Mouse (Mus musculus): ENCODE measurements around the gene Anxa2. TPM values are rescaled to one million over a fixed set of nuclear protein-coding genes. Genes with fewer than 3 reads are reported as not detected.

The Anxa2 gene
- polyA plus RNA-seq, 1 experiment from 2014 or later = 317 TPM

DNA sequence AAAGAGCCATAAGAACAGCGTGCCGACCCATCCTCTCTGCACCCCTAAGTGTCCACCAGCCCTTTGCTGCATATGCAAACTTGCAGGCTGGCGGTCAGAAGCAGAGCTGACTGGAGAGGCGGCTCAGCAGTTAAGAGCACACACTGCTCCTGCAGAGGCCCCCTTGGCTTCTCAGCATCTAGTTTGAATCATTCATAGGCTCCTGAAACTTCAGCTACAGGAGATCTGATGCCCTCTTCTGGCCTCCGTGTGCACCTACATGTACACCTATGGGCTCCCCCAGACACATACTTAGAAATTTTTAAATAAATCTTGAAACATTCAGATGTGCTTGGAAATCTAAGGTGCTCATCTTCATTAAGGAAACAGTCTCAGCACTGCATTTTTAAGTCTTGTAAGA is 35.6 kb downstream of the Anxa2 start:
- H3K9ac ChIP-seq = 0 out of 2 replicates have a peak overlapping the region, but pooled peaks have one; percentile 27
- H3K27ac ChIP-seq = no peak overlapping the region
- peaks cover 13% of the 10 kb centered on the region for H3K4me1 ChIP-seq
- H3K36me3 ChIP-seq = 0 out of 2 replicates have a peak, but pooled peaks cover 4% of the 10 kb centered on the region
- no peaks in the 10 kb centered on the region for H3K9me3 ChIP-seq (replicated peaks)
- ATAC-seq (ENCODE audit: low FRiP score) = no peak
- H3K4me3 ChIP-seq = no peak overlapping the region
- WGBS = 23% methylated on average over 5 of the region's 5 CpGs
- peak overlapping the region; percentile 17; the same call in 1 of the 2 replicates for H3K4me2 ChIP-seq (replicated peaks)
- H3K27me3 ChIP-seq = no peaks in the 10 kb centered on the region

DNA sequence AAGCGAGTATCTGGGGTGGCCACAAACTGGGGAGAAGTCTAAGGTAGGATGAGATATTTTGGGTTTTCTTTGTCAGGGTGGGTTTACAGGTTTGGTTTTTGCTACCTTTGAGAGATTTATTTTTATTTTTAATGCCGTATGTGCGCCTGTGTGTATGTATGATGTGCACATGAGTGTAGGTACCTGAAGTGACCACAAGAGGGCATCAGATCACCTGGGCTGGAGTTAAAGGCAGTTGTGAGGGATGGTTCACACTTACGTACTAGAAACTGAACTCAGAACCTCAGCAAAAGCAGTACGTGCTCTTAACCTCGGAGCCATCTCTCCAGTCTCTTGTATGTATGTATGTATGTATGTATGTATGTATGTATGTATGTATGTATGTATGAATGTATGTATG is 39.4 kb downstream of the Anxa2 start:
- peaks cover 6% of the 10 kb centered on the region; the same call in 1 of the 2 replicates for H3K4me1 ChIP-seq
- WGBS = 98% methylated on average over 6 of the region's 6 CpGs
- H3K27me3 ChIP-seq = no peaks in the 10 kb centered on the region

DNA sequence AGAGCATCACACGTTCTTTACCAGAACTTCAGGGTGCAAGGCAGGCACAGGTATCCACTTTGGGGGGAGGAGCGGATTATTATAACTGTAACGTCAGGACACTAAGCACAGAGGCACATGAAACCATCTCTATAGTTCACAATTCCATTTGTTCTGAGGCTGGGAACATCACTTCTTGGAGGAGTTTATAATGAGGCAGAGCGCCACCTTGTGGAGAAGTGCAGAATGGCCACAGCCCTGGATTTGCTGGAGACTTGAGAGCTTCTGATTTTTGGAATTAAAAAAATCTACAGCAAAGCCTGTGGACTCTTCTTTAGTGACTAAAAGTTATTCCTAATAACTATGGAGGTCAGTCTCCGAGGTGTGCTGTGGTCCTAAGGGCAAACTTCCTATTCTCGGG is 49.1 kb downstream of the Anxa2 start:
- WGBS = 30% methylated on average over 6 of the region's 6 CpGs
- H3K4me2 ChIP-seq (replicated peaks) = no peak overlapping the region
- no peak overlapping the region for H3K9ac ChIP-seq

More for the DNA sequence above, 39.4 kb downstream of the Anxa2 start:
- Histone ChIP-seq H3K9me3 (replicated peaks) (no peaks in the 10 kb centered on the region), H3K4me2 (replicated peaks) (no peak overlapping the region), H3K27ac (no peak overlapping the region), H3K4me3 (no peak overlapping the region), H3K9ac (no peak overlapping the region), H3K36me3 (0 out of 2 replicates have a peak, but pooled peaks cover 4% of the 10 kb centered on the region)
- ATAC-seq (ENCODE audit: low FRiP score) = no peak

DNA sequence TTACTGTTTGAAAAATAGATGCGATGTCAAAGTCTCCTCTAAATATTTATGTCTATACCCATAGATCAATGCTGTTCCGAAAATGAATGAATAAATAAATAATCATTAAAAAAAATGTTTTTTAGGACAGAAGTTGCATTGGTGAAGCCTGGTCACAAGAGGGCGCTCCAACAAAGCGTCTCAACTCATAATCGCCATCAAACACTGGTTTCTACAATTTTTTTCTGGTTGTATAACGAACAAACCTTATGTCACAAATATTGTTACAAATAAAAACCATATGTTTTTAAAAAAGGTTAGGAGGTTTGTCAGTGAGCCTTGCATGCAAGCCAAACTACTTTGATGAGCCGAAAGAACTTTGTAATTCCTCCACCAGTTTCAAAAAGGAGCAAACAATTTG is 52.2 kb downstream of the Anxa2 start:
- Histone ChIP-seq H3K36me3 (no peaks in the 10 kb centered on the region), H3K27me3 (peaks cover 13% of the 10 kb centered on the region; the same call in 1 of the 2 replicates), H3K9ac (no peak overlapping the region), H3K4me3 (no peak overlapping the region), H3K9me3 (replicated peaks) (no peaks in the 10 kb centered on the region), H3K4me1 (peaks cover 4% of the 10 kb centered on the region; the same call in 1 of the 2 replicates), H3K27ac (no peak overlapping the region), H3K4me2 (replicated peaks) (no peak overlapping the region)
- ATAC-seq (ENCODE audit: low FRiP score) = no peak
- 15% methylated on average over 7 of the region's 7 CpGs for WGBS

More for the DNA sequence above, 49.1 kb downstream of the Anxa2 start:
- H3K36me3 ChIP-seq = no peaks in the 10 kb centered on the region
- no peak overlapping the region for H3K4me3 ChIP-seq
- H3K27ac ChIP-seq = no peak overlapping the region
- no peak for ATAC-seq (ENCODE audit: low FRiP score)
- H3K9me3 ChIP-seq (replicated peaks) = no peaks in the 10 kb centered on the region
- H3K4me1 ChIP-seq = peaks cover 4% of the 10 kb centered on the region; the same call in 1 of the 2 replicates
- H3K27me3 ChIP-seq = peaks cover 8% of the 10 kb centered on the region; the same call in 1 of the 2 replicates

DNA sequence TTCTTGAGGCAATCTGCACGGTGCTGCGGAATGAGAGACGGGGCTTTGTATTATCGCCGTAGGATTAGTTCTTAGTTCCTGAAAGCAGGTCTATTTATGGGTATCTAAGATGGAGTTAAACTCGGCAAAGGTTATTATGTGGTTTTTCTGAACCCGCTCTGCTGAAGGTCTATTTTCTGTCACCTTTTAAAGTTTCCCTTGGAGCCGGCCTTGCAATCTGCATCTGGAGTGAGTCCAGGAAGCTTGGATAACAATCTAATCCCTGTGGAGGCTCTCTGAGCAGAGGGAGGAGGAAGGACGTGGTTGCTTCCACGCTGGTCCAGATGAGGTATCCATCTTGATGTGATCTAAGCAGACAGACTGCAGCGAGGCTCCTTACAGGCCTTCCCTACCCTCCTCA is 53.8 kb downstream of the Anxa2 start:
- Histone ChIP-seq H3K9me3 (replicated peaks) (no peaks in the 10 kb centered on the region), H3K4me3 (no peak overlapping the region), H3K27ac (no peak overlapping the region), H3K27me3 (peaks cover 13% of the 10 kb centered on the region; the same call in 1 of the 2 replicates), H3K9ac (no peak overlapping the region), H3K36me3 (no peaks in the 10 kb centered on the region), H3K4me1 (peaks cover 6% of the 10 kb centered on the region; the same call in 1 of the 2 replicates), H3K4me2 (replicated peaks) (no peak overlapping the region)
- 62% methylated on average over 11 of the region's 11 CpGs for WGBS
- ATAC-seq (ENCODE audit: low FRiP score) = no peak

DNA sequence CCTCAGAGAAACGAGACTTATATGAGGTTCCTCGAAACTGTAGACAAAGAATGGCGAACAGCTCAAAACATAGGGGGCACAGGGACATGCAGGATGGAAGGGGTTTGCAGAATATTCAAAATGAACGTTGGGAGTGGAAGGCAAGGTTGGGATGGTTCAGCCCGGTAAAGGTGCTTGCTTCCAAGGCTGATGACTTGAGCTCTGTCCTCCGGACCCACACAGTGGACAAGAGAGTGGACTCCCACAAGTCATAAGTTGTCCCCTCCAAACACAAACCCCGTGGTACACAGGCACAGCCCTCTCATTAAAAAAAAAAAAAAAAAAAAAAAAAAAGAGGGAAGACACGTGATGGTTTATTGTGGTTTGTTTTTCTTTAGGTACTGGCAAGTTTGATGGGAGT is 54.6 kb downstream of the Anxa2 start:
- Histone ChIP-seq H3K4me1 (peaks cover 10% of the 10 kb centered on the region; the same call in 1 of the 2 replicates), H3K4me2 (replicated peaks) (no peak overlapping the region), H3K27ac (no peak overlapping the region), H3K9me3 (replicated peaks) (no peaks in the 10 kb centered on the region), H3K36me3 (no peaks in the 10 kb centered on the region), H3K4me3 (no peak overlapping the region), H3K27me3 (peaks cover 16% of the 10 kb centered on the region; the same call in 1 of the 2 replicates), H3K9ac (no peak overlapping the region)
- ATAC-seq (ENCODE audit: low FRiP score) = no peak
- WGBS = 85% methylated on average over 8 of the region's 8 CpGs

DNA sequence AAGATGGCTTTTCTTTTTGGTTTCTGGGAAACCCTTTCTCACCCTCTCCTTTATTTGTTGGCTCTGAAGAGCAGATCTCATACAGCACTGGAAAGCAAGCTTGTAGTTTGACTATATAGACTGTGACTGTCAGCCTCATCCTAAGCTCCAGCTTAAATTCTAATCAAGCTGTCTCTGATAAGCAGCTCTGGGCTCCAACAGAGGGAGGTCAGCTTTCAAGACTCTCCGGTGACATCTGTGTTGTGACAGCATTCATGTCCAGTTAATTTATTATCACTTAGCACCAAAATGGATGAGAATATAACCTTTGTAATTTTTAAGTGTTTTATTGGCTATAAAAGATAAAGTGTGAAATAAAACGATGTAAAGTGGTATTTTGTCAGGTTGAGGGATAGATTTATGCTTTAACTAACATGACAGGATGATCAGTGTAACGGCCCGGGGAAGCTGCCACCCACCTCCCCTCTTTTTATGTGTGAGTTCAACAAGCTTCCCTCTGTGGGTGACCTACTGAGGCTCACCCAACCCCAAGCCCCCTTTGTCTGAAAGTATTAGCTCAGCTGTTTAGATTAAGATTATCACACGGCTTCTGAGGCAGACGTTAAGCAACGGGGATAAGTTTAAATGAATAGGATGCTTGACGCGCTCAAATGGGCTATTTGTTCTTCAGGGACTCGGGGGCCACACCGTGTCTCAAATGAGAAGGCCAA is 58.6 kb downstream of the Anxa2 start:
- Histone ChIP-seq H3K36me3 (no peaks in the 10 kb centered on the region), H3K9ac (no peak overlapping the region), H3K27me3 (peaks cover 11% of the 10 kb centered on the region), H3K4me3 (no peak overlapping the region), H3K4me2 (replicated peaks) (no peak overlapping the region), H3K9me3 (replicated peaks) (no peaks in the 10 kb centered on the region), H3K4me1 (peaks cover 10% of the 10 kb centered on the region; the same call in 1 of the 2 replicates), H3K27ac (no peak overlapping the region)
- WGBS = 31% methylated on average over 11 of the region's 11 CpGs
- no peak for ATAC-seq (ENCODE audit: low FRiP score)

DNA sequence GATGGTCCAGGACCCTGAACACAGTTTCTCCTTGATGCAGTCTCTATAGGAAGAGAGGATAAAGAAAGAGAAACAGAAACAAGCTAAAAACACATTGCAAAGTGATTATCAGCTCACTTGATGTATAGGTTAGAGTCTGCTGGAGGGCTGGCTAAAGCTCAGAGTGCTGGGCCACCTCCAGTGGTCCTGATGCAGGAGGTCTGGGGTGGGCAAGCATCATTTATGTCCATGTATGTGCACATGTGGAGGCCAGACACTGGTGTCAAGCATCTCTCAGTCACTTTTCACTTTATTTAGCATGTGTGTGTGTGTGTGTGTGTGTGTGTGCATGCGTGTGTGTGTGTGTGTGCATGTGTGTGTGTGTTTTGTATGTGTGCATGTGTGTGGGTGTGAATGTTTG is 59.3 kb downstream of the Anxa2 start:
- Histone ChIP-seq H3K27me3 (peaks cover 11% of the 10 kb centered on the region), H3K4me1 (peaks cover 10% of the 10 kb centered on the region; the same call in 1 of the 2 replicates), H3K9ac (no peak overlapping the region), H3K27ac (no peak overlapping the region), H3K9me3 (replicated peaks) (no peaks in the 10 kb centered on the region), H3K4me2 (replicated peaks) (no peak overlapping the region), H3K4me3 (no peak overlapping the region), H3K36me3 (no peaks in the 10 kb centered on the region)
- no peak for ATAC-seq (ENCODE audit: low FRiP score)
- 67% methylated on average over 1 of the region's 1 CpGs for WGBS

DNA sequence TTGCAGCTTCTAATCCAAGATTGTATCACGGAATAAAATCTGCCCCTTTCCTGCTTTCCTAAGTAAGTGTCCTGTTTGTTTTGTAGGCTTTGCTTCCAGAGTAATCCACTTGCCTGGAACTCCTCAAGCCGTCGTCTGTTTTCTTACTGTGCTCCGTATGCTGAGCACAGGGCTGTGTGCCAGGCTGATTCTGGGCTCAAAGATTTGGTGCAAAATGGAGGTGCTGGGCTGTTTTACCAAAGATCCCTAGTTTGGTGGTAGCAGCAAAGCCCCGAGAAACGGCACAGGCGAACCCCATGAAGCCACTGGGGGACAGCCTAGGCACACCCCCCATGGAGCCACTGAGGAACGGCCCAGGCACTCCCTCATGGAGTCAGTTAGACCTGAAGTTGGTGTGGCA is 60.8 kb downstream of the Anxa2 start:
- Histone ChIP-seq H3K9ac (no peak overlapping the region), H3K27ac (no peak overlapping the region), H3K36me3 (no peaks in the 10 kb centered on the region), H3K4me3 (no peak overlapping the region), H3K9me3 (replicated peaks) (no peaks in the 10 kb centered on the region), H3K27me3 (peaks cover 6% of the 10 kb centered on the region), H3K4me2 (replicated peaks) (no peak overlapping the region), H3K4me1 (peaks cover 10% of the 10 kb centered on the region; the same call in 1 of the 2 replicates)
- 82% methylated on average over 8 of the region's 8 CpGs for WGBS
- ATAC-seq (ENCODE audit: low FRiP score) = no peak

DNA sequence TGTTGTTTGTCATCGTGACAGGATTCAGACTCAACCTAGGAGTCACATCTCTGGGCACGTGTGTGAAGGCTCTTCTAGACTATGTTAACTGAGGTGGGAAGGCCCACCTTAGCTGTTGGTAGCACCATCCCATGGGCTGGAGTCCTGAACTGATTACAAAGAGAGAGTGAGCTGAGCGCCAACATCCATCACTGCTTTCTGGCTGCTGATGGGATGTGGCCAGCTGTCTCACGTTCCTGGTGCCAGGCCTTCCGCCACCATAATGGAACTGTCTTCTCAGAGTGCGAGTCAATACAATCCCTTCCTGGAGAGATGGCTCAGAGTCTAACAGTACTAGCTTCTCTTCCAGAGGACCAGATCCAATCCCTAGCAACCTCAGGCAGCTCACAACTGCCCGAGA is 62.0 kb downstream of the Anxa2 start:
- Histone ChIP-seq H3K4me1 (peaks cover 10% of the 10 kb centered on the region; the same call in 1 of the 2 replicates), H3K4me3 (no peak overlapping the region), H3K27ac (no peak overlapping the region), H3K36me3 (no peaks in the 10 kb centered on the region), H3K9ac (no peak overlapping the region), H3K27me3 (peaks cover 6% of the 10 kb centered on the region), H3K9me3 (replicated peaks) (no peaks in the 10 kb centered on the region), H3K4me2 (replicated peaks) (no peak overlapping the region)
- 88% methylated on average over 7 of the region's 7 CpGs for WGBS
- no peak for ATAC-seq (ENCODE audit: low FRiP score)

DNA sequence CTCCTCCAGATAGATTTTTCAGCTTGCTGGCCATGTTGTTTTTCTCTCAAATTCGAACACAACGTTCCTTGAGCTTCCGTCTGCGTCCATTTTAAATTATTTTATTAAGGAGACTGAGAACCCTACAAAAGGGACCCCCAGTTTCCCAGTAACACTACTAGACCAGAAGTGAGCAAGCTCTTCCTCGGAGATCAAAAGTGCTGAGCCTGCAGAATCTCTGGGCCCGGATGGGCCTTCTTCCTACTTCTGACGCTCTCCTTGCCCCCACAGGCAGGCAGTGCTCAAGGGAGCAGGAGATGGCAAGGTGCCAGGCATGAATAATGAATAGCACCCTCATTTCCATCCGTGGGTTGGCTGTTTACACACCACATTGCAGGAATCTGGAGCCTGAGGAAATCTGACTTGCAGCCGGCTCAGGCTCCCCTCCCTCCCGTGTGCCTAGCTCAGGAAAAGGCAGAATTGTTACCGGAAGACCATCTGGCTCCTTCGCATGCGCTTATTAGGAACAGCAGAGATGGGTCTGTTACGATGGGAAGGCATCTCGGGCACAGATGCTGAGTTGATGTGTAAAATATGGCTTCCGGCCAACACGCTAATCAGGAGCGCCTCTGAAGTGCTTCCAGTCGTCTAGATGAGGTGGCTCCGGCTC is 64.1 kb downstream of the Anxa2 start:
- Histone ChIP-seq H3K36me3 (no peaks in the 10 kb centered on the region), H3K27ac (peak overlapping the region; percentile 0; the same call in 1 of the 2 replicates), H3K4me1 (peaks cover 5% of the 10 kb centered on the region; the same call in 1 of the 2 replicates), H3K27me3 (peaks cover 6% of the 10 kb centered on the region), H3K9ac (no peak overlapping the region), H3K4me2 (replicated peaks) (no peak overlapping the region), H3K9me3 (replicated peaks) (no peaks in the 10 kb centered on the region), H3K4me3 (no peak overlapping the region)
- peak; percentile 82 for ATAC-seq (ENCODE audit: low FRiP score)
- WGBS = 58% methylated on average over 20 of the region's 20 CpGs
